Mouse (Mus musculus) intestine, embryonic 15.5 days (tissue): ENCODE data around the gene Cdh13. TPM values are rescaled to one million over a fixed set of nuclear protein-coding genes. Genes with fewer than 3 reads are reported as not detected.
"Not testable (repeated sequence)": the region's sequence is repeated elsewhere in the genome, so short reads cannot be mapped to it uniquely, and the experiment has no call there.

Source experiments
- ATAC-seq: fragments of 200-750 bp; cut with Nextera tagmentation; 2 replicates; pipeline ENCODE4 v1.8.0; 2017; ENCODE audit warnings: moderate TSS enrichment, moderate library complexity
- H3K27ac ChIP-seq: fragments of 300-500 bp; sonication (generic); 2 replicates; pipeline ENCODE4 v1.5.1; 2015; ENCODE audit warnings: mild to moderate bottlenecking, inconsistent platforms
- H3K27me3 ChIP-seq: fragments of 300-500 bp; sonication (generic); replicated peaks from 2 replicates; pipeline ENCODE4 v1.6.1; 2015; ENCODE audit warnings: inconsistent platforms
- H3K36me3 ChIP-seq: fragments of 300-500 bp; sonication (generic); 2 replicates; pipeline ENCODE4 v1.6.1; 2015; ENCODE audit warnings: inconsistent platforms
- H3K4me1 ChIP-seq: fragments of 300-500 bp; sonication (generic); replicated peaks from 2 replicates; pipeline ENCODE4 v1.6.1; 2015; ENCODE audit warnings: inconsistent platforms
- H3K4me2 ChIP-seq: fragments of 300-500 bp; sonication (generic); replicated peaks from 2 replicates; pipeline ENCODE4 v1.6.1; 2015; ENCODE audit warnings: mild to moderate bottlenecking, inconsistent platforms
- H3K4me3 ChIP-seq: fragments of 300-500 bp; sonication (generic); replicated peaks from 2 replicates; pipeline ENCODE4 v1.5.1; 2015; ENCODE audit warnings: inconsistent platforms
- H3K9ac ChIP-seq: fragments of 300-500 bp; sonication (generic); 2 replicates; pipeline ENCODE4 v1.6.1; 2015; ENCODE audit warnings: inconsistent platforms
- H3K9me3 ChIP-seq: fragments of 300-500 bp; sonication (generic); 2 replicates; pipeline ENCODE4 v1.6.1; 2016; ENCODE audit warnings: inconsistent platforms
- WGBS: fragments of 180-500 bp; shearing (Covaris S2); methylation state at CpG from one replicate; pipeline ENCODE4 v1.1.7; 2015; 5-methylcytosine and 5-hydroxymethylcytosine counted together
- polyA plus RNA-seq: library from polyadenylated mRNA; unstranded; fragments of >200 nt; fragmentation: Nextera tagmentation; extraction: Ambion mirVana; gene quantifications from 2 replicates; pipeline ENCODE4 v1.2.1, GENCODE M21; 2015

The Cdh13 gene
- polyA plus RNA-seq, 1 experiment from 2014 or later = 6.5 TPM

- Histone ChIP-seq H3K9ac (no peak overlapping the region), H3K36me3 (peaks cover 10% of the 10 kb centered on the region), H3K27ac (no peak overlapping the region), H3K4me1 (no peaks in the 10 kb centered on the region), H3K27me3 (no peaks in the 10 kb centered on the region), H3K4me3 (no peak overlapping the region), H3K9me3 (no peaks in the 10 kb centered on the region), H3K4me2 (no peak overlapping the region)
- ATAC-seq = no peak
- WGBS = 79% methylated on average over 10 of the region's 10 CpGs
These were observed 1069.6 kb downstream of the Cdh13 start for GRCm38 (mm10) chr8:119352977-119353658.

- H3K27me3 ChIP-seq = no peaks in the 10 kb centered on the region
- no peaks in the 10 kb centered on the region for H3K4me1 ChIP-seq
- H3K4me2 ChIP-seq = no peak overlapping the region
- 81% methylated on average over 6 of the region's 6 CpGs for whole genome bisulfite sequencing
- no peak overlapping the region for H3K9ac ChIP-seq
- ATAC-seq = no peak
- no peak overlapping the region for H3K4me3 ChIP-seq
- peaks cover 6% of the 10 kb centered on the region; the same call in 1 of the 2 replicates for H3K36me3 ChIP-seq
- no peaks in the 10 kb centered on the region for H3K9me3 ChIP-seq
- H3K27ac ChIP-seq = no peak overlapping the region
These were observed 1070.1 kb downstream of the Cdh13 start for GRCm38 (mm10) chr8:119353659-119354023.

- WGBS = 68% methylated on average over 5 of the region's 5 CpGs
These were observed 1073.1 kb downstream of the Cdh13 start for GRCm38 (mm10) chr8:119356631-119357030.

GRCm38 (mm10) chr8:119358175-119358574, 1074.6 kb downstream of the Cdh13 start:
- Histone ChIP-seq H3K4me3 (no peak overlapping the region), H3K36me3 (no peaks in the 10 kb centered on the region), H3K27me3 (no peaks in the 10 kb centered on the region), H3K9ac (no peak overlapping the region), H3K4me1 (no peaks in the 10 kb centered on the region), H3K9me3 (no peaks in the 10 kb centered on the region), H3K4me2 (no peak overlapping the region), H3K27ac (no peak overlapping the region)
- ATAC-seq = no peak
- 77% methylated on average over 7 of the region's 7 CpGs for WGBS

More at GRCm38 (mm10) chr8:119356631-119357030, 1073.1 kb downstream of the Cdh13 start:
- ATAC-seq, H3K9ac ChIP-seq, H3K4me3 ChIP-seq, H3K27me3 ChIP-seq, H3K9me3 ChIP-seq, H3K36me3 ChIP-seq, H3K27ac ChIP-seq, H3K4me2 ChIP-seq, H3K4me1 ChIP-seq: not testable (repeated sequence)

- Histone ChIP-seq H3K9me3 (no peaks in the 10 kb centered on the region), H3K4me1 (no peaks in the 10 kb centered on the region), H3K27me3 (no peaks in the 10 kb centered on the region), H3K4me2 (no peak overlapping the region), H3K36me3 (no peaks in the 10 kb centered on the region), H3K4me3 (no peak overlapping the region), H3K27ac (no peak overlapping the region), H3K9ac (no peak overlapping the region)
- WGBS = 47% methylated on average over 14 of the region's 14 CpGs
- ATAC-seq = no peak
These were observed 1075.3 kb downstream of the Cdh13 start for GRCm38 (mm10) chr8:119358836-119359235.

GRCm38 (mm10) chr8:119360686-119361295, 1077.3 kb downstream of the Cdh13 start:
- Histone ChIP-seq H3K4me1 (no peaks in the 10 kb centered on the region), H3K4me3 (no peak overlapping the region), H3K9ac (no peak overlapping the region), H3K27me3 (no peaks in the 10 kb centered on the region), H3K27ac (no peak overlapping the region), H3K9me3 (no peaks in the 10 kb centered on the region), H3K4me2 (no peak overlapping the region), H3K36me3 (no peaks in the 10 kb centered on the region)
- 28% methylated on average over 8 of the region's 8 CpGs for WGBS
- ATAC-seq = peak; percentile 39; the same call in 1 of the 2 replicates
